Mouse (Mus musculus): ENCODE measurements around the gene Gm17660.

Gene Gm17660

DNA sequence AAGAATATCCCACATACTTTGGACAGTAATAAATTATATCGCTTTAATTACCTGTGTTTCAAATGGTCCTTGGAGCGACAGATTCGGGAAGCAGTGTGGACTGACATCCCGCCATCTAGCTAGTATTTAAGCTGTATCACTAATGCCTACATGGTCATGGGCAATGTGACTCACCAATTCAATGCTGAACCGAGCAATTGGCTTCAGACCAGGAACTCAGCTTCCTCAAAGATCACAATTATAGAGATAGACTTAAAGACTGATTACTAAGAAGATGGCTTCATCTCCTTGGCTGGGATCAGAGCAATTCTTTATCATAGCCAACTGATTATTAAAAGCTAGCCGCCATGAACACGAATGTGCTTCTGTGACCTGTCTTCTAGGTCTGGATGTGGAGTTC lies at the start of gene Gm17660:
Gm17660 (minus strand) TSS at position 101 of the 400 bp plus-strand sequence.
- DNase-seq (ENCODE audit: low read depth, low spot score): no peak

GRCm38 (mm10) chr5:104126561-104127320 lies 49.3 kb upstream of the Gm17660 start:
- DNase-seq (ENCODE audit: low read depth, low spot score): no peak

GRCm38 (mm10) chr5:104124016-104124658 lies 46.7 kb upstream of the Gm17660 start:
- DNase-seq (ENCODE audit: low read depth, low spot score): no peak

DNA sequence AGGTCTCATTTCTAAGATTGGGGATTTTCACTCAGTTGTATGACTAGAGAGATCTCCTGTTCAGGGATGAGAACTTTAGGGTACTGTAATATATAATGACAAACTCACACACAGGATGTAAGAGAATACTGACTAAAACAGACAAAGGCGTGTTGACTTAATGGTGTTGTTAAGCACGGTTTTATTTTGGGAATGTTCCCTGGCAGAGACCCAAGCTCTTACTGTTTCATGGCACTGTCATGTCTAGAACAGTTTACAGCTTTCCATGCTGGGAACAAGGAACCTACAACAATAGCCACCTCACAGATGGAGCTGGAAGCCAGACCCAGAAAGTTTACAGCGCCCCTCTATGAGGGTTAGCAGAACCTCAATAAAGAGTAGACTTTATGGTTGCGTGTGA lies 38.5 kb upstream of the Gm17660 start:
- DNase-seq (ENCODE audit: low read depth, low spot score): no peak

DNA sequence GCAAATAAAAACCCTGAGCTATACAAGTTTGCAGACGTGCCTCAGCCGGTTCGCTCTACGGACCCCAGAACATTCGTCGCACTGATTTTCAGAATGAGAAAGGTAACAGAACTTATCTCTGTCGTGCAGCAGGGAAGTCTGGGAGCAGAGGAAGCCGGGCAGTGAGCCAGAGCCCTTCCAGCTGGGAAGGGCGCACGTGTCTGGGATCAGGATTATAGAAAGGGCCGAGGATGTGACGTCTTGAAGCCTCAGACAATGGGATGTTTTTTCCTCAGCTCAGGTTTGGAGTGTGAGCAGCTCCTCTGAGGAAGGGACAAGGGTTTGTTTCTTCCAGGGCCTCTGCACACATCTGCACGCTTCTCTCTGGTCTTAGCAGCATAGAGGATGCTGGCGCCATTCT lies 37.7 kb upstream of the Gm17660 start:
- no peak for DNase-seq (ENCODE audit: low read depth, low spot score)

GRCm38 (mm10) chr5:104113491-104114172 lies 36.2 kb upstream of the Gm17660 start, which contains the start of gene Sparcl1:
Gene Sparcl1, minus strand, starts transcription at chr5:104113733.
- no peak for DNase-seq (ENCODE audit: low read depth, low spot score)

GRCm38 (mm10) chr5:104112511-104112910 lies 35.1 kb upstream of the Gm17660 start:
- no peak for DNase-seq (ENCODE audit: low read depth, low spot score)

- no peak for DNase-seq (ENCODE audit: low read depth, low spot score)
Measured at GRCm38 (mm10) chr5:104112016-104112415, 34.6 kb upstream of the Gm17660 start.

GRCm38 (mm10) chr5:104110171-104110920 lies 32.9 kb upstream of the Gm17660 start:
- no peak for DNase-seq (ENCODE audit: low read depth, low spot score)

GRCm38 (mm10) chr5:104109516-104109915 lies 32.1 kb upstream of the Gm17660 start:
- DNase-seq (ENCODE audit: low read depth, low spot score): no peak

DNA sequence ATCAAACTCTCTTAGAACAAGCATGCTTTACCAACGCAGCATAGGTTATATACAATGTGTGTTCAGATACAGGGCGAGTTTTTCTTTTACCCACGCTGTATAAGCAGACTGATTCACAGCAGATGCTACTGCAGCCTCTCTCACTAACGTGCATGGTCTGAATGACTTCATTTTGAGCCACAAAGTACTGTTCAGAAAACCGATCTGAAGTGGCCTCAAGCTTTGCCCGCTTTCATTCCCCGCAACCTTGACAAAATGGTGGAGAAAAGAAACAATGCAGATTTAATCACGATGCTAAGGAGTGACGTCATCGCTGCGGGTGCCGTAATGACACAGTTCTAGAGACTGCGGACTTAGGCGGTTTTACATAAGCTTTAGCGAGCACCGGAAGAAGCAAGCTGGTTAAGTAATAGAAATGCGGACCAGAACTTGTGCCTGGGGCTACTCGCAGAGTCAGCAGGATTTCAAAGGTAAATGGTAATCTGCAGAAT lies 31.5 kb upstream of the Gm17660 start:
- DNase-seq (ENCODE audit: low read depth, low spot score): peak; percentile 67

GRCm38 (mm10) chr5:104108127-104108875 lies 30.9 kb upstream of the Gm17660 start:
- DNase-seq (ENCODE audit: low read depth, low spot score): no peak

GRCm38 (mm10) chr5:104104111-104104510 lies 26.7 kb upstream of the Gm17660 start:
- no peak for DNase-seq (ENCODE audit: low read depth, low spot score)

DNA sequence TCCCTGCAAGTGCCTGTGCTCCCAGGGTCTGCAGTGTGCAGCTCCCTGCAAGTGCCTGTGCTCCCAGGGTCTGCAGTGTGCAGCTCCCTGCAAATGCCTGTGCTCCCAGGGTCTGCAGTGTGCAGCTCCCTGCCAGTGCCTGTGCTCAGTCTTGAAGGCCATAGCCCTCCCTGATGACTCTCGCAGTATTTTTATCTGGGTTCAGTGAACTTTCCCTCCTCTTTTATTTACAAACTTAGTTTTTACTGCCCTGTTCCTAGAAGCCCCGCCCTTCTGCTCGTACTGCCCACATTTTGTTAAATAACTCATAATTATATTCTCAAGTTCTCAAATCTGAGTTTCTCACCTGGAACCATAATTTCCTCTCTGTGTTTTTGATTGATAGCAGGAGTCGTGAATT lies 25.8 kb upstream of the Gm17660 start:
- no peak for DNase-seq (ENCODE audit: low read depth, low spot score)

DNA sequence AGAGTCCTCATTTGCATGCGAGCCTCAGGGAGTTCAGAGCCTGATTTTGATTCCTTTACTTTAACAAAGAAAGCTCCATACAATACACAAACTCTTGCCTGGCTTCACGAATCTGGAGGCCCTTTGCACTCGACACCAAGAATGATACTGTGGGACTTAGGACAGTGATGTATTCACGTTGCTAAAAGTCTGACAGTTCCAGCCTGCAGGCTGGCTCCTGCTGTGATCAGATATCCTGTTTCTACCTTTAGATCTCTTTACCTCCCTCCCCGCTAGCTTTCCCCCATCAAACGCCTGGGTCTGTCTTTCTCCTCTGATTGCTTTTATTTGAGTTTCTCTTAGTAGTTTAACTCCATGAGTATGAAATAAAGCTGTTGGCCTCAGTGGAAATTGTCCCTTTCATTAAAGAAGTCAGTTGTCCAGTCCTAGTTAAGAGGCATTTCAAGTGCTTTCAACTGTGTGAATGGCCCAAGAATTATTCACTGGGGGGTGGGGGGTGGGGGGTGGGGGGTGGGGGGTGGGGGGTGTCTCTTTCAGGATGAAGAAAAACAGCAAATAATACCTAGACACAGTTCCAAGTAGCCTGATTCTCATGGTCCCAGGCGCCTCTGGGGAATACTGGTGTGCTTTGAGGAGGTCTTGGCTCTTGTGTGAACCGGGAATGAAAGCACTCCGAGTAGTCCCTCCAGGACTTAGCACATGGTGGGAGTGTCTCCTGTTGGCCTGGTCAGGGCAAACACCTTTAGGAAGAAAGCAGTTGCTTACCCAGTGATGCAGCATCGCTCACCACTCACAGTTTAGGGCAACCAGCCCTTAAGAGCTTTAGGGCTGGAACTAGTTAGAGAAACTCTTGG lies 24.5 kb upstream of the Gm17660 start:
- DNase-seq (ENCODE audit: low read depth, low spot score): no peak

GRCm38 (mm10) chr5:104096078-104096938 lies 18.9 kb upstream of the Gm17660 start:
- DNase-seq (ENCODE audit: low read depth, low spot score): no peak

DNA sequence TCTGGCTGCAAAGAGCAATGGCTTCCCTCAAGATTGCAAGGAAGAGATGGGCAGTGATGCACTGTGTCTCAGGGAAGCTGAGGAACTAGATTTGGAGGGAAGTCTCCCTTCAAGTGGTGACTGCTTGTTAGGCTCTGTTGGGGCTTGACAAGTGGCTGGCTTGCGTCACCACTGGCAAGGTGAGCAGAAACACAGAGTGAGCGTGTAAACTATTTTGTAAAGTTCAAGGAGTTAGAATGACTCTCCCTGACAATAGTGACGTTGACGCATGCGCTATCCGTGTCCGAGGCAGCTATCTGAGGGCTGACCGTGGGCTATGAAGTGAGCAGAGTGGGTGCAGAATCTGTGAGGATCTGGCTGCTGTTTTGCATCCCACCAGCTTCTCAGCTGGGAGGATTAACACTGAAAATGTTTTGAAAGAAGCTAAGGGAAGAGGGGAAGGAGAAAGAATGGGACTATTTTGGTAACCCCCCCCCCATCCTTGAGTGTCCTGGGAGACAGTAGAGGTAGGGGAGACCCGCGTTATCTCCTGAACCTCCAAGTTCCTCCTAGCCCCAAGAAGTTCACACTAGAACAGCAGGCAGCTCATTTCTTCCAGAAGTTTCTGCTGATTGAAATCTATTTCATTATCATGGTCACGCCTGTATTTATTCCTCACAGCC lies 18.1 kb upstream of the Gm17660 start:
- DNase-seq (ENCODE audit: low read depth, low spot score): no peak

DNA sequence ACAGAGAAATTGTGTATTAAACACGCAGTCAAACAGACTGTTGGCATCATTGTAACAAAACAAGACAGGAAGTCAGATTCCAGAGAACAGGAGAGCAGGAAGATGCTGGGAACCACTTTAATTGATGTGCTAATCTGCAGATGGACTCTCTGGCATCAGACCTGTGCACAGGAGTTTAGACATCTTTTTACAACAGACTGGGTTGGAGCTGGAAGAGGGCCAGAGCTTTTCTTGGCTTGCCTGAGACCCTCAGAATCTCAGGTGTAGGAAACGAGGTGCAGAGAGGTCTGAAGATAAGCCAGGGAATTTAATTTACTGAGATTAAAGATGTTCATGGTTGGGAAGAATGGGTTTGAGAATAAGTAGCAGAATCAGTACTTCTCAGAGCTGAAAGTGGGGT lies 12.3 kb upstream of the Gm17660 start:
- no peak for DNase-seq (ENCODE audit: low read depth, low spot score)

DNA sequence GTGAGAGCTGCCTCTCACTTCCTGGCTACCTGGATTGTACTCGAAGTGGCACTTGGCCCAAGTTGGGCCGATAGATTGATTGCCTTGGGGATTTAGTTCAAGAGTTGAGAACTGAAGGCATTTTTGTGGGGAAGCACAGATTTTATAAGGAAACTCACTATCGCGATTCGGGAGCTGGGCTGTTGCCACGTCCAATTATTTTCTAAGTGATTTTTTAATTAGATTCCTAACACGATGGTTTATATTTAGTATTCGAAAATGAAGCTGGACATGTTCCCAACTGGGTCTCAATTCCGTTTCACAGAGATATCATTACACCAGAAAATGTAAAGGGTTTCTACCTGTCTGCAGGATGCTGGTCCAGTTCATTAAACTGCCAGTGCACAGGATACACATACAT lies 8.0 kb upstream of the Gm17660 start:
- DNase-seq (ENCODE audit: low read depth, low spot score): no peak

All from WW6 (cell line).